Mouse (Mus musculus): ENCODE data around the gene Il13ra1.

Il13ra1 gene

GRCm38 (mm10) chrX:36193951-36194350 is 82.0 kb downstream of the Il13ra1 start:
- in situ Hi-C loops (cut with MboI, MseI): loop anchor here (25.0 kb wide), 1 partner anchor 357 kb away; no protein-coding TSS in a partner anchor

GRCm38 (mm10) chrX:36195736-36196525 is 84.0 kb downstream of the Il13ra1 start, which contains the start of gene Zcchc12:
TSS of gene Zcchc12 (plus strand) at chrX:36195904.
- in situ Hi-C loops (cut with MboI, MseI): loop anchor here (25.0 kb wide), 1 partner anchor 359 kb away; no protein-coding TSS in a partner anchor

- in situ Hi-C loops (cut with MboI, MseI): no loop called here
Observed at GRCm38 (mm10) chrX:36209554-36209953, 97.6 kb downstream of the Il13ra1 start.

- in situ Hi-C loops (cut with MboI, MseI): no loop called here
Observed at GRCm38 (mm10) chrX:36211216-36211615, 99.3 kb downstream of the Il13ra1 start.
